Mouse (Mus musculus) G1E (cell line): Measurements from ENCODE around the gene Col28a1.

Source experiments
- CTCF ChIP-seq: IDR thresholded peaks from 2 replicates; pipeline ENCODE4 v1.5.1; 2012; ENCODE audit warnings: low read depth, low read length, inconsistent platforms, mixed read lengths
- GATA1 ChIP-seq: IDR thresholded peaks from 2 replicates; pipeline ENCODE4 v1.6.1; 2012; ENCODE audit warnings: borderline replicate concordance, low read length, inconsistent platforms, mixed read lengths
- POLR2AphosphoS5 ChIP-seq: IDR thresholded peaks from 2 replicates; pipeline ENCODE4 v1.6.1; 2012; ENCODE audit warnings: low read depth, low read length, inconsistent platforms; ENCODE audit not compliant: insufficient replicate concordance
- TAL1 ChIP-seq: conservative IDR thresholded peaks from 2 replicates; pipeline ENCODE4 v1.6.1; 2012; ENCODE audit warnings: low read depth, low read length, inconsistent platforms, mixed read lengths

- TF ChIP-seq CTCF (no peak), TAL1 (no peak), POLR2AphosphoS5 (no peak), GATA1 (no peak)
These were observed 16.3 kb downstream of the Col28a1 start for GRCm38 (mm10) chr6:8176116-8176515.
